Mouse (Mus musculus) CH12.LX (cell line): ENCODE measurements around the gene Olfr1385. TPM values are rescaled to one million over a fixed set of nuclear protein-coding genes. Genes with fewer than 3 reads are reported as not detected.
"Not testable (repeated sequence)": the region's sequence is repeated elsewhere in the genome, so short reads cannot be mapped to it uniquely, and the experiment has no call there.

Source experiments
- DNase-seq: peaks from one replicate; pipeline ENCODE4 v3.0.0-alpha.2; 2013; ENCODE audit errors: extremely low read depth
- H3K27ac ChIP-seq: 2 replicates; pipeline ENCODE4 v1.5.1; 2012; ENCODE audit warnings: low read depth, mild to moderate bottlenecking, control low read depth, moderate library complexity; ENCODE audit not compliant: insufficient read depth
- H3K27me3 ChIP-seq: replicated peaks from 2 replicates; pipeline ENCODE3; 2012; ENCODE audit warnings: inconsistent platforms
- H3K36me3 ChIP-seq, 2 experiments: replicated peaks in 1 of 2; 2 replicates each; pipeline versions ENCODE3 to v1.6.1; 2012; ENCODE audit warnings: inconsistent platforms in 1 of 2, low read length in 1 of 2, mild to moderate bottlenecking in 1 of 2, mixed read lengths in 1 of 2, moderate library complexity in 1 of 2; ENCODE audit not compliant: control insufficient read depth in 1 of 2, insufficient read depth in 1 of 2
- H3K4me1 ChIP-seq, 2 experiments: 2 replicates each; pipeline ENCODE4 v1.6.1; 2012; ENCODE audit warnings: inconsistent platforms in 1 of 2, moderate library complexity in 1 of 2; ENCODE audit not compliant: insufficient read depth in 2 of 2, control insufficient read depth in 1 of 2
- H3K4me2 ChIP-seq: 2 replicates; pipeline ENCODE4 v1.6.1; 2012; ENCODE audit warnings: low read depth, mild to moderate bottlenecking, control low read depth; ENCODE audit not compliant: poor library complexity, insufficient read depth, severe bottlenecking
- H3K4me3 ChIP-seq, 3 experiments: fragments of 150-350 bp in 1 of 3; sonication (generic) in 1 of 3; replicated peaks in 1 of 3; 2 replicates each; pipeline versions ENCODE3 to v1.5.1; 2011 to 2012; ENCODE audit warnings: low read depth in 2 of 3, low read length in 2 of 3, mild to moderate bottlenecking in 2 of 3, moderate library complexity in 2 of 3, control low read depth in 1 of 3, improper control_type of control experiment in 1 of 3, inconsistent platforms in 1 of 3, mixed read lengths in 1 of 3; ENCODE audit not compliant: poor library complexity in 1 of 3
- H3K79me2 ChIP-seq: replicated peaks from 2 replicates; pipeline ENCODE4 v1.6.1; 2012; ENCODE audit warnings: mild to moderate bottlenecking, moderate library complexity; ENCODE audit not compliant: control insufficient read depth, poor library complexity, insufficient read depth, severe bottlenecking; ENCODE audit errors: extremely low read depth
- H3K9ac ChIP-seq: 2 replicates; pipeline ENCODE4 v1.6.1; 2012; ENCODE audit warnings: low read depth, mild to moderate bottlenecking, control low read depth, moderate library complexity; ENCODE audit not compliant: insufficient read depth
- H3K9me3 ChIP-seq: replicated peaks from 2 replicates; pipeline ENCODE3; 2012; ENCODE audit warnings: low read length, inconsistent platforms, mixed read lengths
- CTCF ChIP-seq, 2 experiments: IDR thresholded peaks in 1 of 2; conservative IDR thresholded peaks in 1 of 2; 2 replicates each; pipeline ENCODE4 v1.5.1; 2011 to 2012; ENCODE audit warnings: low read depth in 2 of 2, low read length in 2 of 2, improper control_type of control experiment in 1 of 2, inconsistent platforms in 1 of 2, mild to moderate bottlenecking in 1 of 2, moderate library complexity in 1 of 2
- E2F4 ChIP-seq: IDR thresholded peaks from 2 replicates; pipeline ENCODE4 v1.6.1; 2011; ENCODE audit warnings: low read depth, low read length, improper control_type of control experiment; ENCODE audit not compliant: insufficient replicate concordance
- ELF1 ChIP-seq: IDR thresholded peaks from 2 replicates; pipeline ENCODE4 v1.6.1; 2014; ENCODE audit warnings: low read depth, mild to moderate bottlenecking, inconsistent platforms, low read length, improper control_type of control experiment
- EP300 ChIP-seq: IDR thresholded peaks from 2 replicates; pipeline ENCODE4 v1.6.1; 2011; ENCODE audit warnings: low read length, improper control_type of control experiment
- HCFC1 ChIP-seq: IDR thresholded peaks from 2 replicates; pipeline ENCODE4 v1.6.1; 2012; ENCODE audit warnings: low read depth, mild to moderate bottlenecking, inconsistent platforms, low read length, improper control_type of control experiment
- JUND ChIP-seq: conservative IDR thresholded peaks from 2 replicates; pipeline ENCODE4 v1.6.1; 2011; ENCODE audit warnings: low read depth, low read length, improper control_type of control experiment
- MAFK ChIP-seq: IDR thresholded peaks from 2 replicates; pipeline ENCODE4 v1.6.1; 2011; ENCODE audit warnings: low read length, improper control_type of control experiment; ENCODE audit not compliant: insufficient replicate concordance
- MAZ ChIP-seq: IDR thresholded peaks from 2 replicates; pipeline ENCODE4 v1.6.1; 2012; ENCODE audit warnings: low read depth, mild to moderate bottlenecking, inconsistent platforms, low read length, improper control_type of control experiment, moderate library complexity
- MEF2A ChIP-seq: IDR thresholded peaks from 2 replicates; pipeline ENCODE4 v1.6.1; 2014; ENCODE audit warnings: low read depth, mild to moderate bottlenecking, inconsistent platforms, low read length, improper control_type of control experiment, borderline replicate concordance
- MXI1 ChIP-seq: IDR thresholded peaks from 2 replicates; pipeline ENCODE4 v1.6.1; 2011; ENCODE audit warnings: mild to moderate bottlenecking, low read depth, low read length, improper control_type of control experiment
- MYC ChIP-seq: IDR thresholded peaks from 2 replicates; pipeline ENCODE4 v1.6.1; 2011; ENCODE audit warnings: low read depth, mild to moderate bottlenecking, improper control_type of control experiment, low read length
- PAX5 ChIP-seq: IDR thresholded peaks from 2 replicates; pipeline ENCODE4 v1.6.1; 2012; ENCODE audit warnings: low read length, inconsistent platforms, mixed read lengths
- POLR2A ChIP-seq: IDR thresholded peaks from 2 replicates; pipeline ENCODE4 v1.6.1; 2011; ENCODE audit warnings: low read depth, mild to moderate bottlenecking, improper control_type of control experiment, low read length
- POLR2AphosphoS2 ChIP-seq: IDR thresholded peaks from 2 replicates; pipeline ENCODE4 v1.6.1; 2011; ENCODE audit warnings: low read depth, low read length, improper control_type of control experiment
- SIN3A ChIP-seq: IDR thresholded peaks from 2 replicates; pipeline ENCODE4 v1.6.1; 2012; ENCODE audit warnings: low read length, improper control_type of control experiment, inconsistent platforms
- TBP ChIP-seq: conservative IDR thresholded peaks from 2 replicates; pipeline ENCODE4 v1.6.1; 2011; ENCODE audit warnings: low read depth, low read length, improper control_type of control experiment
- USF2 ChIP-seq: conservative IDR thresholded peaks from 2 replicates; pipeline ENCODE4 v1.6.1; 2011; ENCODE audit warnings: low read depth, low read length, improper control_type of control experiment
- ZNF384 ChIP-seq: IDR thresholded peaks from 2 replicates; pipeline ENCODE4 v1.6.1; 2012; ENCODE audit warnings: low read depth, low read length, improper control_type of control experiment, inconsistent platforms
- dilution Hi-C: fragments of 300-500 bp; cut with MboI; formaldehyde crosslinking; loops from 2 replicates; pipeline ENCODE4 v1.14.3; 2020; ENCODE audit warnings: low sequenced_read_pairs; ENCODE audit not compliant: extremely low pct_unique_long_range_greater_than_20kb, extremely low pct_ligation_motif_present
- in situ Hi-C: fragments of 300-500 bp; cut with MboI; formaldehyde crosslinking; loops from 3 replicates; pipeline ENCODE4 v1.14.3; 2019; ENCODE audit warnings: low sequenced_read_pairs, low pct_ligation_motif_present, low pct_unique_long_range_greater_than_20kb, mixed read lengths
- polyA plus RNA-seq: library from polyadenylated mRNA; unstranded; fragments of >175 nt; gene quantifications from 2 replicates; pipeline ENCODE4 v1.2.1, GENCODE M21; 2012; ENCODE audit warnings: low read depth; ENCODE audit not compliant: insufficient read length
- total RNA-seq, 2 experiments: library from RNA; depleted of rRNA; stranded (reverse); fragments of 300-350 nt in 1 of 2; fragments of >200 nt in 1 of 2; gene quantifications; 2 replicates each; pipeline ENCODE4 v1.2.3; 2012 to 2014

Olfr1385 gene
- not detected in 2 replicates for total RNA-seq (2012; rRNA removed)
- total RNA-seq (2014; rRNA removed), result not detected in 2 replicates
- polyA plus RNA-seq, result 0.05 and 0.06 TPM in 2 replicates

DNA sequence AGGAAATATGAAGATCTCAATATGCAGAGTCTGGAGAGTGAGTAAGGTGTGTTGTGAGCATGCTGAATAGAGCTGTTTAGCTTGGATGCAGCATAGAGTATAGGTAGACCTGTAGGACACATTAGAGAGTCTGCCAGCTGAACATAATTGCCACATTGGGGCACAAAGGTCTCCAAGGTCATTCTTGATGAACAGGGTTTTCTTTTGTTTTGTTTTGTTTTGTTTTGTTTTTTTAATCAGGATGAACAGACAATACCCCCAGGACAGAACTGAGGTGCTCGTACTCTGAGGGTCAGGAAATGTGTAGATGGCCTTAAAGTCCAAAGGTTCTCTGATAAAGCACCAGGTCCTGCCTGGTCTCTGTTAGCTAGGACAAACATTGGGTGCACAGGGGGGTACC is at the start of gene Olfr1385:
Olfr1385 (plus strand) TSS at position 301 of the 400 bp plus-strand sequence.
- dilution Hi-C loops, H3K4me2 ChIP-seq: not testable (repeated sequence)

DNA sequence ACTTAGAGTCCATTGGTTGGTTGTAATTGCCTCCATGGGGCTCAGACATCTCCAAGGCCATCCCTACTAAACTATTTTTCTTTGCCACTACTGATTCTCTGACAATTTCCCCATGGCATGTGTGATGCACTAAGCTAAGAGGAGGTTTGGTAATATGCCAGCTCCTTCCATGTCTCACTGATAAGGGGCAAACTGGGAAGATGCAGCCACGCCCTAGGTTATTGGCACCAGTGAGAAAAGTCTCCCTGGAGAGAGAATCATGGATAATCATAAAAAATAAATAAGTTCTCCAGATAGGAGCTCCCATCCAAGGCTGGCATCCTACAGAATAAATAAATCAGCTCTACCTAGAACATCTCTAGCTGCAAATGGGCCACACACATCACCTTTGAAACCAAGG is 33.8 kb upstream of the Olfr1385 start, which contains the start of gene Olfr1387:
Olfr1387 (plus strand) TSS at position 301 of the 400 bp plus-strand sequence.
- no peak for TF ChIP-seq MEF2A
- no peak for TF ChIP-seq ZNF384
- no peak for TF ChIP-seq POLR2A
- no peak for TF ChIP-seq POLR2AphosphoS2
- no peak for TF ChIP-seq HCFC1
- TF ChIP-seq CTCF (conservative IDR thresholded peaks at IDR 0.05 in 1 of 2, IDR thresholded peaks at IDR 0.05 in 1 of 2; ENCODE audit: low read depth in 2 of 2, low read length in 2 of 2), result no peak
- TF ChIP-seq SIN3A, result no peak
- no peak for TF ChIP-seq TBP
- no peak for TF ChIP-seq MXI1
- TF ChIP-seq JUND, result no peak
- TF ChIP-seq EP300, result no peak
- TF ChIP-seq USF2, result no peak
- no peak for TF ChIP-seq PAX5
- no peak for TF ChIP-seq ELF1
- no peak for TF ChIP-seq MAZ
- TF ChIP-seq E2F4, result no peak
- TF ChIP-seq MAFK, result no peak
- no peak for TF ChIP-seq MYC
- in situ Hi-C loops (no loop called here), dilution Hi-C loops (no loop called here)
- Histone ChIP-seq H3K36me3 (no peaks in the 10 kb centered on the region), H3K9me3 (no peaks in the 10 kb centered on the region), H3K27ac (no peak within 1 kb of the TSS), H3K9ac (no peak within 1 kb of the TSS), H3K4me1 (no peaks in the 10 kb centered on the region), H3K27me3 (peaks cover 16% of the 10 kb centered on the region), H3K79me2 (no peaks in the 10 kb centered on the region), H3K4me2 (0 out of 2 replicates have a peak within 1 kb of the TSS, but pooled peaks have one; percentile 29), H3K4me3 (no peak within 1 kb of the TSS)
- no peak for DNase-seq

More for the DNA sequence above, at the start of gene Olfr1385:
- H3K36me3 ChIP-seq, H3K79me2 ChIP-seq, in situ Hi-C loops, DNase-seq, H3K4me1 ChIP-seq, H3K27ac ChIP-seq, H3K4me3 ChIP-seq, H3K9me3 ChIP-seq, H3K9ac ChIP-seq, H3K27me3 ChIP-seq: not testable (repeated sequence)

DNA sequence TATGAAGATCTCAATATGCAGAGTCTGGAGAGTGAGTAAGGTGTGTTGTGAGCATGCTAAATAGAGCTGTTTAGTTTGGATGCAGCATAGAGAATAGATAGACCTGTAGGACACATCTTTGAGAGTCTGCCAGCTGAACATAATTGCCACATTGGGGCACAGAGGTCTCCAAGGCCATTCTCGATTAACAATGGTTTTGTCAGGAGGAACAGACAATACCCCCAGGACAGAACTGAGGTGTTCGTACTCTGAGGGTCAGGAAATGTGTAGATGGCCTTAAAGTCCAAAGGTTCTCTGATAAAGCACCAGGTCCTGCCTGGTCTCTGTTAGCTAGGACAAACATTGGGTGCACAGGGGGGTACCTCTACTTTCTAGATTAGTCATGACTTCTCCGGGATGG is 24.1 kb upstream of the Olfr1385 start, which contains the start of gene Olfr1386:
Olfr1386 (plus strand) TSS at position 301 of the 400 bp plus-strand sequence.
- H3K4me3 ChIP-seq, dilution Hi-C loops, H3K27ac ChIP-seq, H3K9me3 ChIP-seq, H3K4me2 ChIP-seq, H3K36me3 ChIP-seq, DNase-seq, H3K4me1 ChIP-seq, in situ Hi-C loops, H3K79me2 ChIP-seq, H3K9ac ChIP-seq: not testable (repeated sequence)
- H3K27me3 ChIP-seq, result peaks cover 13% of the 10 kb centered on the region
